Mouse (Mus musculus) thymus, postnatal 25 days (tissue): ENCODE results near the gene Agap3.

ENCODE experiments used
- DNase-seq: peaks from one replicate; pipeline ENCODE4 v3.0.0; 2022

Gene Agap3

GRCm38 (mm10) chr5:24433993-24434392 is 18.0 kb upstream of the Agap3 start:
- DNase-seq = no peak

GRCm38 (mm10) chr5:24441187-24441586 is 10.8 kb upstream of the Agap3 start:
- DNase-seq = no peak

GRCm38 (mm10) chr5:24442029-24442428 is 9.9 kb upstream of the Agap3 start:
- DNase-seq = peak; percentile 28

- DNase-seq = no peak
Observed at GRCm38 (mm10) chr5:24443204-24443603, 8.8 kb upstream of the Agap3 start.

GRCm38 (mm10) chr5:24443927-24444326 is 8.1 kb upstream of the Agap3 start:
- no peak for DNase-seq

GRCm38 (mm10) chr5:24444746-24445427 is 7.1 kb upstream of the Agap3 start, which contains the start of gene Fastk:
TSS of gene Fastk (minus strand) at chr5:24445287.
- peak; percentile 93 for DNase-seq

- DNase-seq = no peak
Observed at GRCm38 (mm10) chr5:24445428-24446080, 6.4 kb upstream of the Agap3 start.

- no peak for DNase-seq
Observed at GRCm38 (mm10) chr5:24446630-24447029, 5.3 kb upstream of the Agap3 start.

- peak; percentile 88 for DNase-seq
Observed at GRCm38 (mm10) chr5:24447624-24448298, 4.2 kb upstream of the Agap3 start, which contains the start of gene Tmub1. TSS of gene Tmub1 (minus strand) at chr5:24447854.

GRCm38 (mm10) chr5:24451264-24452029 is 530 bp upstream of the Agap3 start:
- DNase-seq = peak; percentile 86

GRCm38 (mm10) chr5:24452691-24453233 is 785 bp downstream of the Agap3 start:
- DNase-seq = peak; percentile 37

- DNase-seq = no peak
Observed at GRCm38 (mm10) chr5:24453283-24453984, 1.5 kb downstream of the Agap3 start.

- DNase-seq = no peak
Observed at GRCm38 (mm10) chr5:24453985-24454303, 2.0 kb downstream of the Agap3 start.

GRCm38 (mm10) chr5:24455076-24455475 is 3.1 kb downstream of the Agap3 start:
- DNase-seq = no peak

GRCm38 (mm10) chr5:24455613-24456012 is 3.6 kb downstream of the Agap3 start:
- no peak for DNase-seq

- no peak for DNase-seq
Observed at GRCm38 (mm10) chr5:24466762-24467161, 14.8 kb downstream of the Agap3 start.

- peak; percentile 79 for DNase-seq
Observed at GRCm38 (mm10) chr5:24470600-24470999, 18.6 kb downstream of the Agap3 start.

- no peak for DNase-seq
Observed at GRCm38 (mm10) chr5:24472884-24473619, 21.1 kb downstream of the Agap3 start.

- DNase-seq = no peak
Observed at GRCm38 (mm10) chr5:24474025-24474722, 22.2 kb downstream of the Agap3 start.

- DNase-seq = peak; percentile 56
Observed at GRCm38 (mm10) chr5:24474723-24475261, 22.8 kb downstream of the Agap3 start.
